Mouse (Mus musculus): Measurements from ENCODE around the gene Rinl. TPM values are rescaled to one million over a fixed set of nuclear protein-coding genes. Genes with fewer than 3 reads are reported as not detected.

The Rinl gene
- total RNA-seq (2021): under 1 TPM; 0.51 to 0.78 TPM
- long read RNA-seq, experiment 1, partial matches to known transcripts: 0 of 11 reads
- long read RNA-seq, experiment 1, other reads (novel, unspliced or antisense): 11 of 11 reads
- long read RNA-seq, experiment 2, partial matches to known transcripts: 0 of 8 reads
- long read RNA-seq, experiment 2, other reads (novel, unspliced or antisense): 8 of 8 reads

GRCm38 (mm10) chr7:28788307-28789195 lies at the start of gene Rinl:
Gene Rinl, plus strand, starts transcription at chr7:28788969.
- DNase-seq: no peak

- DNase-seq: no peak
Measured at GRCm38 (mm10) chr7:28739829-28740228, 48.9 kb upstream of the Rinl start.

- no peak for DNase-seq
Measured at GRCm38 (mm10) chr7:28740949-28741348, 47.8 kb upstream of the Rinl start.

GRCm38 (mm10) chr7:28741368-28741708 lies 47.4 kb upstream of the Rinl start:
- no peak for DNase-seq

- peak; percentile 94 for DNase-seq
Measured at GRCm38 (mm10) chr7:28741709-28742438, 46.9 kb upstream of the Rinl start, which contains the start of the genes Mrps12 and Sars2. Gene Mrps12, minus strand, starts transcription at chr7:28741820. Gene Sars2, plus strand, starts transcription at chr7:28741992.

DNA sequence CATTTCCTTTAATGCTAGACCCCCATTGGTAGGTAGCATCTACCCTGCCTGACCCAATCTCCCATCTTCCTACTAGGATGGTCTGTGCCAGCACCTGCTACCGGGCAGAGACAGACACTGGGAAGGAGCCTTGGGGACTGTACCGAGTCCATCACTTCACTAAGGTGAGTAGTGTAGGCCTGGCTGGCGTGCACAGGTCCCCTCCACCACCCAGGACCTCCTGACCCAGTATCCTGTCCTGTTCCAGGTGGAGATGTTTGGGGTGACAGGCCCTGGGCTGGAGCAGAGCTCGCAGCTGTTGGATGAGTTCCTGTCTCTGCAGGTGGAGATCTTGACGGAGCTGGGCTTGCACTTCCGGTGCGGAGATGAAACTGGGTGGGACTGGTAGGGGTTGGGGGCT lies 38.8 kb upstream of the Rinl start:
- DNase-seq: no peak

GRCm38 (mm10) chr7:28756079-28756478 lies 32.7 kb upstream of the Rinl start, which contains the start of gene Ccer2:
Gene Ccer2, plus strand, starts transcription at chr7:28756174.
- no peak for DNase-seq

DNA sequence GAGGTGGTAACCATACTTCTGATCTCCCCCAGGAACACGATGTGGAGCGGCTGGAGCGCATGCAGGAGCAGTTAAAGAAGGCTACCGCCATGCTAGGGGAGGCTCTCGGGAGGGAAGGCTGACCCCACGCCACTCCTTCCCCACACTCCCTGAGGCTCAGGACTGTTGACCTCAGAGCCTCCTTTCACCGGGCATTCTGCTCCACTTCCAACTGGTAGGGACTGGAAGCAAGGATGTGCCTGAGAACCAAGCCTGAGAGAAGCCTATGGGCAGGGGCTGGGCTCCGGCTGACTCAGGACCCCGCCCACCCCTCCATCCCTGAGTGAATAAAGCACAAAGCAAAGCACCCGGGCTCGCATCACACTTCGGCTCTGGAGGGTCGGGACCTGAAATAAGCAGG lies 30.1 kb upstream of the Rinl start:
- DNase-seq: no peak

DNA sequence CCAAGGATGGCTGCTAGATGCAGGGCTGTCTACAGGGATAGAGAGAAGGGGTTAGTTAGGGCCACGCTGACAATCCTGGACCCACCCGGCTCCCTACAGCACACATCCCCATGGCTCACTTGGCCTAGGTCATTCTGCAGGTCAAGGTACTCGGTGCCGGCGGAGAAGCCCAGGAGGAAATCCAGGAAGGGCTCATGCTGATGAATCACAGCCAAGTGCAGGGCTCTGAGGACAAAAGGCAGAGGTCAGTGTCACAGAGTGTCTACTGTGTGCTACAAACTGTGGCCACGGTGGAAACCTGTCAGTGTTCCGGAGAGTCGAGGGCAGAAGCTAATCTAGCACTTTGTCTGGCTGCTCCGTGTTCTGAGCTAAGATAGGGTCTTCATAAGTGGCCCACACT lies 26.9 kb upstream of the Rinl start:
- no peak for DNase-seq

GRCm38 (mm10) chr7:28765211-28765610 lies 23.6 kb upstream of the Rinl start:
- DNase-seq: no peak

- DNase-seq: peak; percentile 97
Measured at GRCm38 (mm10) chr7:28766173-28766879, 22.4 kb upstream of the Rinl start, which contains the start of gene Sirt2. Gene Sirt2, plus strand, starts transcription at chr7:28766735.

DNA sequence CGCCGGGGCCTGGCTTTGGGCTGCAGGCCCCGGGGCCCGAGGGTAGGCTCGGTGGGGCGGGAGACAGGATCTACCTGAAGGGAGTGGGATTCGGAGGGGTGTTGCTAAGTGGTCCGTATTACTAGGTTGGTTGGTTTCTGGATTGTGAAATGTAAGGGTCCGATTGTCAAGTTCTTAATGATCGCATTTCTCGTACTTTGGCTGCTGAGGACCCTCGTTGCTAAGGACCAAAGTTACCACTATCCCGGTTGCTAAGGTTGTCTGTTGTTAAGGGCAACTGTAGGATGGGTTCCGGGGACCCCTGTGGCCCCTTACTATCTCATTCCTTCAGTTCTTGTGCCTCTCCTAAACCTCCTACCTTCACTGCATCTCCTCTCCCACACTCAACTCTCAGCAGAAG lies 21.9 kb upstream of the Rinl start:
- no peak for DNase-seq

- no peak for DNase-seq
Measured at GRCm38 (mm10) chr7:28767462-28767965, 21.3 kb upstream of the Rinl start, which contains the start of gene Nfkbib. Gene Nfkbib, minus strand, starts transcription at chr7:28767512.

GRCm38 (mm10) chr7:28769414-28769958 lies 19.3 kb upstream of the Rinl start:
- no peak for DNase-seq

- DNase-seq: no peak
Measured at GRCm38 (mm10) chr7:28770309-28770708, 18.5 kb upstream of the Rinl start.

DNA sequence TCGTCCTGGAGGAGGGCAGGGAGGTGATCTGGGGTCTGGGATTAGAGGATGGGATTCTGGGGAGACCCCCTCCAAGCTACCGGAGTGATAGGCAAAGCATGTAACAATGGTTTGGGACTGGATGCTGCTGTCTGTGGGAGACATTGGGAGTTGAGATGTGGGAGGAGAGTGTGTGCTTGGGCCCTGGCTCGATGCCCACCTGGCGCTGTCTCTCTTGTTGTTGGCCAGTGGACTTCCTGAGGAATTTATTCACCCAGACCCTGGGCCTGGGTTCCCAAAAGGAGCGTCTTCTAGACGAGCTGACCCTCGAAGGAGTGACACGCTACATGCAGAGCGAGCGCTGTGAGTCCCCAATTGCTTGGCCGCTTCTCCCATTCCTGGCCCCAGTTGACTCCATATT lies 16.9 kb upstream of the Rinl start:
- DNase-seq: no peak

DNA sequence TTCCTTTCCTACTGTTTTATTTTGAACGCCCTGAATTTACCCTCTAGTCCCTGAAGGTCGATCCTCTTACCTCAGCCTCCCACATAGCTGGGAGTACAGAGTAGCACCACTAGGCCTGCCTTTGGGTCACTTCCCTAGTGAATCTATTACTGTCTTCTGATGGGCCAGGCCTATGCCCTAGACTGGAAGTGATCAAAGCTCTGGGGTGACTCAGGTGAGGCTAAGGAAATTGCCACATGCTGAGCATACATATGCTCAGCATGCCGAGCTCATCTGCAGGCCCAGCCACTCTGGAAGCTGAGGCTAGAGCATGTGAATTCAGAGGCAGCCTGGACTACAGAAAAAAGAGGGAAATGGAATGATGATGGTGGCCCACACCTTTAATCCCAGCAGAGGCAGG lies 15.6 kb upstream of the Rinl start:
- DNase-seq: no peak

DNA sequence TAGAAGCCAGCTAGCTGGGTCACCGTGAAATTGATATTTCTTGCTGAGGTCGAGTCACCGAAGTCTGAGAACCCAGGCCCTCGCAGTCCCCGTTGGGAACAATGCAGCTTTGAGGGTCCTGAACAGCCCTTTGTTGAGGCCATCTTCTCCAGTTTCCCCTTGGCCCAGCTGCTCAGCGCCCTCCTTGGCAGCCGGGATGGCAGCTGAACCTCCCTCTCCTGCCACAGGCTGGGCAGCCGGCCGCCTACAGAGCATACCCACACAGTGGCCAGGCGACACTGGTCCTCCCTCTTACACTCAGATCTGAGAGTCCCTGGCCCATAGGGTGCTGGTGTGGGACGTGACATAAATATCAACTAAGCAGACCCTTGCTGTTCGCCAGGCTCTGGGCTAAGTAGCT lies 14.6 kb upstream of the Rinl start:
- DNase-seq: peak; percentile 46

- no peak for DNase-seq
Measured at GRCm38 (mm10) chr7:28775129-28775528, 13.6 kb upstream of the Rinl start.

- DNase-seq: no peak
Measured at GRCm38 (mm10) chr7:28778825-28779224, 9.9 kb upstream of the Rinl start.

DNA sequence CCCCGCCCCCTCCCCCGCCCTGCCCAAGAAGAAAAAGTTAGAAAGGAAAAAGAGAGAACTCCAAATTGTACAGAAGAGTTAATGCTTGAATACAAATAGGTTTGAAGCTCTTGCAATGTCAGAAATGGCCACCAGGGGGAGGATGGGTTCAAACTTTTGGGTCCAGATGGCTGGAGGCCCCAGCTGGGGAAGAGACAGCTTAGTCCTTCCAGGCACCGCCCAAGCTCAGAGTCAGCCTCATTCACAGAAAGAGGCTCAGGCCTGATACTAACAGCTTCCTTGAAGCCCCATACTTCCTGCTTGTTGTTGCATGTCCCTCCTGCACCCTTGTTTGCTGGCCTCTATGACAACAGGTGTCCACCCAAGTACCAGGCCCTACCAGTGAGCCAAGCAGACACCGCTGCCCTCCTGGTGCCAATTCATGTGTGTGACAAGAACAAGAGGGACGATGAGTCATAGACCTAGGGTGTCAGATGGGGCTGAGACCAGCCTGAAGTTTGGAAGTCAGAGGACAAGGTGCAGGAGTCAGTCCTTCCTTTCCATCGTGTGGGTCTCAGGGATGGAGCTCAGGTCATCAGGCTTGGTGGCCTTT lies 8.6 kb upstream of the Rinl start:
- peak; percentile 81 for DNase-seq
